Mouse (Mus musculus): ENCODE data around the gene Col5a3.
A peak's percentile ranks its signal among the peaks of the same experiment; 100 is the strongest.

Gene Col5a3

DNA sequence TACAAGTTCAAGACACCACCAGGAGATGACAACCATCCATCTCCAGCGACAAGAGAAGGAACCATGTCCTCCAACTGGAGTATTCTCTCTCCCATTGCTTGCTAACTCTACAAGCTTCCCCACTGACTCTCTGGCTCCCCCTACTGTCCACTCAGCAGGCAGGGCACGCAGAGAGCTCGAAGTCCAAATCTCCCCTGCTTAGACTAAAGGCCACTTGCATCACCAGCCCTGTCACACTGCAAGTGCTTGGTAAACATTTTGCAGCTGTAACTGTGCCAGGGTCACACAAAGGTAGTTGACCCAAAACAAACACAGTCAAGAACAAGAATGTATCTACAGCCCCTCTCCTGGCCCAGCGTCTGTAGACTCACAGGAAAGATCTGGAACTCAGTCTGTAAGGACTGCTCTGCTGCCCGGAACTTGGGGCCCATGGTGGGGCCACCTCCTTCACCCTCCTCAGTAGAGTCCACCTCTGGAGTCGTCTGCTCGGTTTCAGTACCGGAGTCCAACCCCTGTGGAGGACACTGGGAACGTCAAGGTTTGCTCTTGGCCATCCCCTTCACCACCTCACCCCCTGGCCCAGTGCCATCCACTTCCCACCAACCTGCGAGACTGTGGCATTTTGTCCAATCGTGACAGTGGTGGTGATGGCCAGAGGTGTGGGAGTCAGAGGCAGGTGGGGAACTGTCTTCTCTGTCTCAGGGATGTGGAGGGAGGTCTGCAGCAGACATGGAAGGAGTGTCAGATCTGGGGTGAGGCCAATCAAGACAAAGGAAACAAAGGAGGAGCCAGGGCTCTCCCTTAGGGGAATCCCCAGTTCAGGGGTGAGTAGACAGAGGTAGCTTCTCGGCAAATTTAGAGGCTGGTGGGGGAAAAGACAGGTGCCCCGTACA lies 10.4 kb downstream of the Col5a3 start:
- DNase-seq, result peak; percentile 23

DNA sequence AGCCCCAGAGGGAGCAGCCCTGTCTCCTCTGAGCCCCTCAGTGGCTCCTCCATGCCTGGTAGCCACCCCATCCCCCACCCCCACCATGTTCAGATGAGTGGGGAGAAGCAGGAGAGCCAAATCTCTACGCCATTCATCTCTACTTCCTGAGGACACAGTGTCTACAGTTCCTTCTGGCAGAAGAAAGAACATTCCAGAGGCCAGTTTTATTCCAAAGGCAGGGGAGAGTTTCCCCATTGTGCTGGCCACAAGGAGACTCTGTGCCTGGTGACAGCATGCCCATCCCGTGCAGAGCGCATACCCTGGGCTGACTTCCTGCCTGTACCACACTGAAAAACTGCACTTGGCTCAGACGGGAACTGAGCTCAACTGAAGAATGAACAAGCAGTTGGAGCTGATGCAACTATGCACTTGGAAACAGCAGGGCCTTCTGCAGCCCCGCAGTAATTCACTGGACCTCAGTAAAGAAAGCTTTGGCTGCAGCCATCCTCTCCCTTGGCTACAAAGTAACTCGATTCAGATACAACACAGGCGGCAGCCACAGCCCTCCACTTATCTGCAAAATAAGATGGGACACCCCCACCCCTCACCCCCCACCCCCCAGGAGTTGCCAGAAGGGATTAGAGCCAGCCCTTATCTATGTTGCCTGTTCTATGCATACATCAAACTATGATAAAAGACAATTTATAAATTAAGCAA lies 20.6 kb downstream of the Col5a3 start:
- peak; percentile 11 for DNase-seq

DNA sequence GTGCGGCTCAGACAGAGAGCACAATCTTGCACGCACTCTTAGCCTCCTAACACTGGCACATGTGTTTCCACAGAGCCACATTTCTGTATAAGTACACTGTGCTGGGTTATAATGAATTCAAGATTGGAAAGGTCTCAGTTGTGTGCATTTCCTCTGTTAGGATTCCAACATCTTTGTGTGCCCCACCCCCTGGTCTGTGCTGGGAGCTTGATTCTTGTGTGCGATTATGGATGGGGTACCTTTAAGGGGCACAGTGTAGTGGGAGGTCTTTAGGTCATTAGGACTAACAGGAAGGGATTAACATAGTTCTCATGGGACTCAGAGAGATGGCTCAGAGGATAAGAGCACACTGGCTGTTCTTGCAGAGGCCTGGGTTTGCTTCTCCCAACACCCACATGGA lies 24.5 kb downstream of the Col5a3 start:
- no peak for DNase-seq

DNA sequence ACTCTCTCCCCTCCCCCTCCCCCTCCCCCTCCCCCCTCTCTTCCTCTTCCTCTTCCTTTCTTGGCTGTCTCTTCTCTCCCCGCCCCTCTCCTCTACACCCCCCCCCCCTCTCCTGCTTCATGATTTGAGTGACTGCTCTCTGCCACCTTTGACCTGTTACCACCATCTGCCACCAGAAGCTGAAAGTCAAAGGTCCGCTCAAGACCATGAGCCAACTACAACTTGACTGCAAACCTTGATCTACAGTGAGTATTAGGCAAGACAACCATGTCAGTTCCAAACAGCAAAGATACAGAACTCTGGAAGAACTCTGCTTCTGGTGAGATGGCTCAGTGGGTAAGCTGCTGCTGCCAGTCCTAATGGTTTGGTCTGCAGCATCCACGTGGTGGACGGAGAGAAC lies 25.2 kb downstream of the Col5a3 start:
- DNase-seq, result no peak

DNA sequence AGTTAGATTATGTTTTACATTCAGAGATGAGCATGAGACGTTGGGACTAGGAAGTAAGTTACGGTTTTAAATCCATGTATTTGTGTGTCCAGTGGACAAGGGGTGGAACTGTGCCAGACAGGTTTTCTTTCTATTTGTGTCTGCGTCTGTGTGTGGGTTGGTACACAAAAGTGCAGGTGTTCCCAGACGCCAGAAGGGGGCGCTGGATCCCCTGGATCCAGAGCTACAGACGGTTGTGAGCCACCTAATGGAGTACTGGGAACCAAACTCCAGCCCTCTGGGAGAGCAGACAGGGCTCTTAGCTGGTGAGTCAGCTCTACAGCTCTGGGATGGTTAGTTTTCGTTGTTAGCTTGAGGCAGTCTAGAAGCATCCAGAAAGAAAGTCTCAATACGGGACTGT lies 26.9 kb downstream of the Col5a3 start:
- DNase-seq, result no peak

DNA sequence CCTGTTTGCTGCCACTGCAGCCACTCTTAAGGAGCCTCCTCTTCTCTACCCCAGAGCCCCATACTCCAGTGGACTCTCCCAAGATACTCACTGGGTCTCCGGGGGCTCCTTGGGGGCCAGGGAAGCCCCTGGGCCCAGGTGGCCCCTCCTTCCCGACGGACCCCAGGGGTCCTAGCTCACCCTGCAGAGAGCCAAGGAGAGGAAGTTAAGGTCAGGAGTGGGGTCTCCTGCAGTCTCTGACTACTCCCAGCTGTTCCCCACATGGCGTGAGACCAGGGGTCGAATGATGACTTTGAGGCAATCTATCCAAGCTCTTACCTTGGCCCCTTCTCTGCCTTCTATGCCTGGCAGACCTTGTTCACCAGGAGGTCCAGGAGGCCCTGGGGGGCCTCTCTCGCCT lies 29.8 kb downstream of the Col5a3 start:
- DNase-seq, result no peak

DNA sequence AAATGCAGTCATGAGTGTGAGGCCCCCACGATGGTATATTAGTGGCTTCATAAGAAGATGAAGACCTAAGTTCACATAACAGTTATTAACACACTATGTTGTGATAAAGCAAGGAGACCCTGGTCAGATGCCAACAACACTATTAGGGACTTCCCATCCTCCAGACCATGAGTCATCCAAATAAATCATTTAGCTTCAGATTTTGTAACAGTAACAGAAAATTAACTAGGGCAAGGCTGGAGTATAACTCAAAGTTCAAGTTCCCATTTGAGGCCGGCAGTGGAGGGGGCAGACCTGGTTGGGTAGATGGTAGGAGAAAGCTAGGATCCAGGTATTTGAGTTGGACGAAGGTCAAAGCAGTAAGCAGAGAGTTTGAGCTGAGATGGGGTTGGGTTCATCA lies 33.6 kb downstream of the Col5a3 start:
- DNase-seq, result no peak

DNA sequence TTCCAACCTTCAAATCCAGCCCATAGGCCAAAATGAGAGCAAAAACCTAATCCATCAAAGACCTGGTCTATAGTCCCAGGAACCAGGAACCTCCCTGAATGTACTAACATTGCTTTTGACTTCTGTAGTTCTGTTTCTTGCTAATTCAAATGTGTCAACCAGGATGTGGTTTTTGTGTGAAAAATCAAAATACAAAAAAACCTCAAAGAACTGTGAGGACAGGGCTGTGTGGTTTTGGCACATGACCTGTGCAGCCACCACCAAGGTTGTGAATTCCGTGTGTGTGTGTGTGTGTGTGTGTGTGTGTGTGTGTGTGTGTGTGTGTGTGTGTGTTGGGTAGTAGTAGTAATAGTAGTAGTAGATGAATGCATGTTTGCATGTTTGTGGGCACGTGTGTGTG lies 49.6 kb downstream of the Col5a3 start:
- no peak for DNase-seq

DNA sequence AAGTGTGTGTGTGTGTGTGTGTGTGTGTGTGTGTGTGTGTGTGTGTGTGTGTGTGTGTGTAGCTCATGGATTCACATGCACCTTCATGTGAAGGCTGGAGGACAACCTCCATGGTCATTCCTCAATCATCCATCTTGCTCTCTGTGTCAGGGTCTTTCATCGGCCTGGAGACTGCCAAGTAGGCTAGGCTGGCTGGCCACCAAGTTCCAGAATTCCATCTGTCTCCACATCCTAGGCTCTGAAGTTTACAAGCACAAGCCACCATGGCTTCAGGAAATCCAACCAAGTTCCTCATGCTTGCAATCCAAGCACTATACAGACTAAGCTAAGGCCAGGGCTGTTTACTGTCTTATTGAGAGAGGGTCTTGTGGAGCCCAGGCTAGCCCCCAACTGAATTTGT lies 51.8 kb downstream of the Col5a3 start:
- no peak for DNase-seq

DNA sequence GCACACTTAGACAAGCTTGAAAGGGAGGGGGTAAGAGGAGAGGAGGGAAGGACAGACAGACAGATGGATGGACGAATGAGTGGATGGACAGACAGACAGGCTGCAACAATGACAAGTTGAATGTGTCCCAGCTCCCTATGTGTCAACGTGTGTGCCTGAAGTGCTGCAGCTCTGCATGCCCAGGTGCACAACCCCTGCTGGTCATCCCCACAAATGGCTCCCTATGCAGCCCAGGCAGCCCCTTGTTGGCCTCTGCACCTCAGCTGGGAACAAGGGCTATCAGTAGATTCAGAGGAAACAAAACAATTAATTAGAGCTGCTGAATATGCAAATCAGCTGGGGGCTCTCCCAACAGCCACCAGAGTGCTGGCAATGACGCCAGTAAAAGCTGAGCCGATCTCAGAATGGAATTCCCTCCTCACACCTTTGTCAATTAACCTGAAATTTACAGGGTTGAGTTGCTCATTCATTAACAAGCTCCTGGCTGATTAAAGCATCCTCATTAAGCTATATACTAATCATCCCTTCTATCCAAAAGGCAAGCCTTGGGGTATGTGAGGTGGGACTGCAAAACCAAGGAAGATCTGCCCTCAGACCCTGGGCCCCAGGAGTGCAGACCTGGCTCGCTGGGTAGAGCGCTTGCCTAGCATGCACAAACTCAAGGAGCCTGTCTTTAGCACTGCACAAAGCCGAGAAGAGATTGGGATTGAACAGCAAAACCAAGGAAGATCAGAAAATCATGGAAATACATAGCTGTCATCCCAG lies 52.5 kb downstream of the Col5a3 start:
- DNase-seq, result no peak

DNA sequence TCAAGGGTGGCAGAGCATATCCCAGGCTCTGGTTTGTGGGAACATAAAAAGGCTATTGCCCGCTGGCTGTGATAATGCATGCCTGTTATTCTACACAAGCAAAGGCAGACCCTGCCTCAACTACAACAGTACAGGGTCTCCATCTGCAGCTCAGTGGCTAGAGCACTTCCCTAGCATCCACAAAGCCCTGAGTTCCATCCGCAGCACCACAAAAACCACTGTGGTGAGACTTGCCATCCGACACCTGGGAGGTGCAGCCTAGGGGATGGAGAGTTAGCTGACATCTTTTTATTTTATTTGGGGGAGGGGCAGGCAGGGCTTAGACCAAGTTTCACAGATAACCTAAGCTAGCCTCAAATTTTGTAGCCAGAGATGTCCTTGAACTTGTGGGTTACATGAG lies 53.5 kb downstream of the Col5a3 start:
- no peak for DNase-seq

DNA sequence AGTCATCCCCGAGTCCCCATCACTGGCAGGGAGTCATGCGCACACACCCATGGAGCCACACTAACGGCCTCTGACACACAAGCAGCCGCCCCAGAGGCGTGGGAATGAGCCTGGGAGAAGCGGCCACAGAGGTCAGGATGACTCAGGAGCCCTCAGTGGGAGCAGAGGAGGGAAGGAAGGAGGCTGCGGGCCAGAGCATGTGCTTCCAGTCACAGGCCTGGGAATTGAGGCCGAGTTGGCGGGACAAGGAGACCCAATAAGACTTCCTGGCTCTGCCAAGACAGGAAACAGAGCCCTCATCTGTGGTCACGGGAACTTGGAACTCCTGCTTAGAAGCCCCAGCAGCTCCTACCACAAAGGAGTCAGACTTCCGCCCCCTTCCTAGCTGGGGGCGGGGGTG lies 54.1 kb downstream of the Col5a3 start:
- DNase-seq, result no peak

DNA sequence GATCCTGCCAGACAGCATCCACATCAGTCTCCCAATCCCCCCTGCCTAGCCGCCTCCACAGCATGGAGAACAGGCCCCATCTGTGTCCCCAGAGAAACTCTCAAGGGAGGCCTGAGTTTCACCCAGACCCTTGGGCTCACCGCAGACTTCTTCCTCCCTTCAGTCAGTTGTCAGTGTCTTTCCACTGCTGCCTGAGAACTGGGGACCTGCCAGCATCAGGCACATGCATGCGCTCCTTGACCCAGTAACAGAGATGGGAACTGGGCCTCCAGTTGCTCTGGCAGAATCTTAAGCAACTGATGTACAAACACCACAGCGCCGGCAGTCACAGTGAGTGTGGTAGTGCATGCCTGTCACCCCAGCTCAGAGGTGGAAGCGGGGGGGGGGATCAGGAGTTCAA lies 56.0 kb downstream of the Col5a3 start:
- DNase-seq, result no peak

DNA sequence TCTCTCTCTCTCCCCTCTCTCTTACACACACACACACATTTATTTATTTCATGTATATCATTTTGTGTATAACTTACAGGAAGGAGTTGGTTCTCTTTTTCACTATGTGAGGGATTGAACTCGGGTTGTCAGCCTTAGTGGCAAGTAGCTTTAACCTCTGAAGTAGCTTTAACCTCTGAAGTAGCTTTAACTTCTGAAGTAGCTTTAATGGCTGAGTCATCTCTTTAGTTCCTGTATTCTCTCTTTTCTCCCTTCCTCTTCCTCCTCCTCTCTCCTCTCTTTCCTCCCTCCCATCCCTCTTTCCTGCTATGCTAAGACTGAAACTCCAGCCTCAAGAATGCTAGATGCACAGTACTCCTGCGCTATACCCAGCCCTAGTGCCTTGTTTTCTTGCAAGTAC lies 56.6 kb downstream of the Col5a3 start:
- no peak for DNase-seq

DNA sequence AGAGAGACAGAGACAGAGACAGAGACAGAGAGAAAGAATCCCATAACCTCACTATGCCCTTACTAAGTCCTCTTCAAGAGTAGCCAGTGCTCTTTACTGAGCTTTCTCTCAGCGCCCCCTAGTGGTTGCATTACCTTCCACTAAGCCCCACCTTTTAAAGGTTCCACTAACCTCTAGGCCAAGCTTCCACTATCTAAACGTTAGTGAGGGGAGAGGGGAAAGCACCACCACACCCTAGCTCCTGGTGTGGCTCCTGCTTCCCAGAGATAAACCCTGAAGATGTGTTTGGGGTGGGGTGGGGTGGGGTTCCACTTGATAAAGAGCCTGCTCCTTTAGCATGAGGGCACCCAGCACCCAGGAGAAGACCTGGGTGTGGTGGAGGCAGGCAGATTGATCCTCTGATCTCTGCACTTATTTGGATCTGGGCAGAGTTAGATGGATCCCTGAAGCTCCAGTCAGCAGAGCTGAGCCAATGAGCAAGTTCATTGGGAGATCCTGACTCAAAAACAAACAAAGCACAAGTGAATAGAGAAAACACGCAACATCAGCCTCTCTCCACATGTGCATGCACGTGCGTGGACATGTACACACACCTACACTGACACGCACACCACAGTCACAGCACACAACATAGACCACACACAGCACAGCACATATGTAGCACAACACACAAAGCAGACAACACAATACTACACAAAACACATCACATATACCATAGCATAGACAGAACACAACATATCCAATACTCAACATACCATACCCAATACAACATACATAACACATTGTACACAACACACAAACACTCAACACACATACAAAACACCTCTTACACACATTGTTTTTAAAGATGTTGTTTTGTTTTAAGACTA lies 57.5 kb downstream of the Col5a3 start:
- peak; percentile 32 for DNase-seq

DNA sequence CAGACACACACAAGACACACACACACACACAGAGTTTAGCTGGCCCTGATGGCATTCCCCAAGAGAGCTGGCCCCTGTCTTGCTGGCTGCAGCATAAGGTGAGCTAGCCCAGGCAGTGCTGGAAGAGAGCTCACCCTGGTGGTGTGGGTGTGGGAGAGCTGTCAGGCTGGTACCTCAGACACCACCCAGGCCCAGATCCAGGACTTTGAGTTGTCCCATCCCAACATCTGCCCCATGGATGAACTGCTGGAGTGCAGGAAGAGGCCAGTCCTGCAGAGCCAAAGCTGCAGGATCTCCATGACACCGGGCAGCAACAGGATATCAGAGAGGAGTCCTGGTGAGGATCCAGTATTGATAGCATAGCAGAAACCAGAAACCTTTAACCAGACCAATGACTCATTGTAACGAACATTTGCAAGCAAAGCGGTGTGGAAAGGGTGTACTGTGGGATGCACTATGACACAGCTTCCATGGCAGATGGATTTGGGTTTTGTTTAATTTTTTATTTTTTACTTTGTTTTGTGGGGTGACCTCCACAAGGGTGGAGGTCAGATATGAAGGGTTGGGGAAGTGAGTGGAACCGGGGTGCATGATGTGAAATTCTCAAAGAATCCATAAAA lies 58.7 kb downstream of the Col5a3 start:
- DNase-seq, result no peak

DNA sequence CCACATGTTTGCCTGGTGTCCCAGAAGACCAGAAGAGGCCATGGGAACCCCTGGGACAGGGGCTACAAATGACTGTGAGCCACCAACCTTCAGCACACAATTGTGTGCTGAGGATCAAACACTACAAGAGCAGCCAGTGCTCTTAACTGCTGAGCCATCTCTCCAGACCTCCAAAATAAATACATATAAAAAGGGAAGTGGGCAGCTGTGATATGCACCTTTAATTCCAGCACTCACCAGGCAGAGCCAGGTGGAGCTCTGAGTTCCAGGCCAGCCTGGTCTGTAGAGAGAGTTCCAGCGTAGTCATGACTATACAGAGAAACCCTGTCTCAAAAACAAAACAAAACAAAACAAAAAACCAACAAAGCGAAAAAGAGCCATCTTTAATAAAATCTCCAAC lies 60.5 kb downstream of the Col5a3 start:
- no peak for DNase-seq

DNA sequence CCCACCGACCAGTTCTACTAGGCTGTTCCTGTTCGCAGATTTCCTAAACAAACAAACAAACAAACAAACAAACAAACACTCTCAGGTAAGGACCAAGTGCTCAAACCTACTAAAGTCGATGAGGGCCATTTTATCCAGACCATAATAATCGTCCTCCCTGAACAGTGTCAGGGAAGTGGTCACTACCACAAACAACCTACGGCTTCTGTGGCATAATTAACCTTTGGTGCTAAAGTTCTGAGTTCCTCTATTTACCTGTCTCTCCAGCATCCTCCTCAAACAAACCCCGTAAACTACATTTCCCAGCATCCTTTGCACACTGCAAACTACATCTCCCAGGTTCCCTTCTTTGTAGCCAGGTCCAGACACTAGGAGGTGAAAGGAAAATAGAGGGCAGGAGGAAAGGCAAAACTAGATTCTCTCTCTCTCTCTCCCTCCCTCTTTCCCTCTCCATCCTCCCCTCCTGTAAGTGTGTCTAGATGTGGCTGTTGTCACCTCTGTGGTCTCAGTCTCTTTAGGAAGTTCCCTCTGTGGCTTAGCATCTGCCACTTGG lies 63.3 kb downstream of the Col5a3 start:
- DNase-seq, result no peak

DNA sequence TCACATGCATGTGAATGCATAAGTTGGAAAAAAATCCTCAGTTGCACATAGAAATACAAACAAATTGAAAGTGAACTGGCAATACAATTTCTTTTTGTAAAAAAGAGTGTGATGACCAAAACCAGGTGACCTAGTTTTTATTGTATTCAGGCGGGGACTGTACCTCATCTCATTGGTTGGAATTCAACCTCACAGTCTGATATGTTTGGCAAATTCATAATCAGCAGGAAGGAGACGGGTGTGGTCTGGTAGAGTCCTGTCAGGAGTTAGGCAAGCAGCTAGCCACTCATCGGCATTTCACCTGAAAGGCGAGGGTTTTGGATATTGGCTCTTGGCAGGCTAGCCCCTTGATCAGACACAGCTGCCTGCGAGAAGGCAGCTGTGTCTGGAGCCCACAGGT lies 65.7 kb downstream of the Col5a3 start:
- DNase-seq, result no peak

DNA sequence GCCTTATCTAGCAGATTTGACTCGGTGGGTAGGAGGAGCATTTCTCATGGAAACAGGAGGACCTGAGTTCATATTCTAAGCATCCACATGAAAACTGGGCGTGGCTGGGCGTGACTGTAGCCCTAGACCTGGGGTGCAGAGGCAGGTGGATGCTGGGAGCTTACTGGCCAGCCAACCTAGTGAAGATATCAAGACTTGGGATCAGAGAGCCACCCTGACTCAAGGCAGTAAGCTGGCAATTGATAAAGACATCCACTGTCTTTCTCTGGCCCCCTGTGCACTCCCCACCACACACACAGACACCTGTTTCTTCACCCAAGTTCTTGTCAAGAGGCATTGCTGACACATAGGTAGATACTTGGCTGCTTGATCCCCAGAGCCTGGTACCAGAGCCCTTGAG lies 66.3 kb downstream of the Col5a3 start:
- no peak for DNase-seq

DNA sequence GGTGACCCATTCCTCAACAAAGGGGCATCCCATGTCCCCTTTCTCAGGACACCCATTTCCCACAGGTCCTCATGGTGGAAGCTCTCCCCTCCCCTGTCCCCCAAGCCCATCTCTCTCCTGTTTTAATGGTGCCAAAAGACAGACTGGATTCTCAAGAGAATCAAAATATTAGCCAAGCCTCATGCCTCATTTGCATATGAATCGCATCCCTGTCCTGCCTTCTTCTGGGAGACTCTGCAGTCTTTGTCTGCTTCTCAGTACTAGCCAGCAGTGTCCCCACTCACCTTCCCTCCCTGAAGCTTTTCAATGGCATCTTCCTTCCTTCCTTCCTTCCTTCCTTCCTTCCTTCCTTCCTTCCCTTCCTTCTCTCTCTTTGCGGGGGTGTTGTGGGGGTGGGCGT lies 67.2 kb downstream of the Col5a3 start:
- no peak for DNase-seq
